Mouse (Mus musculus) thymus, adult 18-20 months (tissue): Measurements from ENCODE around the gene Natd1.

Experiments used
- DNase-seq, 2 experiments: peaks; one replicate each; pipeline ENCODE4 v3.0.0; 2022; ENCODE audit warnings: mixed read lengths in 2 of 2

Natd1 gene

GRCm38 (mm10) chr11:60931869-60932481 is 17.4 kb upstream of the Natd1 start, which contains the start of gene Map2k3:
TSS of gene Map2k3 (plus strand) at chr11:60932033.
- peak; percentile 93 to 94 for DNase-seq

- DNase-seq = peak in 1 of 2 experiments; percentile 22
Measured at GRCm38 (mm10) chr11:60931282-60931868, 16.8 kb upstream of the Natd1 start.

DNA sequence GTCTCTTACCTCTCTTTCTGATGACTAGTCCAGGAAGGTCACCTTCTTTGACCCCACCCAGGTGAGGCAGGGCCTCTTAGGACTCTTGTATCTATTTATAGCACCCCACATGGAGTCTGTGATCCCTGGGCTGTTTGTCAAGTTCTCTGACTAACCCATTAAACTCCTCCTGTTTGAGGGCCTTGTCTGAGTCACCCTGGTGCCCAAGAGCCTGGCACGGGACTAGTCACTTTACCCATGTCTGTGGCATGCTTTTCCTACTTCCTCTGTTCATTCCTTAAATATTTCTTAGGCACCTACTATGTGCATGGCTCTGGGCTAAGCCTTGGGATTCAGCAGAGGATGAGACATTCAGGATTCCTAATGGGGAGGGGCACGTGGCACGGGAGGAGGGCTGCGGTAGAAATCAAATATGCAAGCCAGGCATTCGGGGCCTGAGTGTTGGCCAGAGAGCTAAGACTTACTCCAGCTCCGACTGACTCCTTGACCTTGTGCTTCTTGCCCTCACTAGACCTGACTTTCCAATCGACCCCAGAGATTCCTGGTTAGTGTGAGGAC is 16.3 kb upstream of the Natd1 start:
- no peak for DNase-seq

GRCm38 (mm10) chr11:60927264-60927663 is 12.7 kb upstream of the Natd1 start:
- peak; percentile 62 to 72 for DNase-seq

- no peak for DNase-seq
Measured at GRCm38 (mm10) chr11:60924981-60925380, 10.4 kb upstream of the Natd1 start.

GRCm38 (mm10) chr11:60924498-60924897 is 9.9 kb upstream of the Natd1 start:
- no peak for DNase-seq

- DNase-seq = no peak
Measured at GRCm38 (mm10) chr11:60922964-60923363, 8.4 kb upstream of the Natd1 start.

DNA sequence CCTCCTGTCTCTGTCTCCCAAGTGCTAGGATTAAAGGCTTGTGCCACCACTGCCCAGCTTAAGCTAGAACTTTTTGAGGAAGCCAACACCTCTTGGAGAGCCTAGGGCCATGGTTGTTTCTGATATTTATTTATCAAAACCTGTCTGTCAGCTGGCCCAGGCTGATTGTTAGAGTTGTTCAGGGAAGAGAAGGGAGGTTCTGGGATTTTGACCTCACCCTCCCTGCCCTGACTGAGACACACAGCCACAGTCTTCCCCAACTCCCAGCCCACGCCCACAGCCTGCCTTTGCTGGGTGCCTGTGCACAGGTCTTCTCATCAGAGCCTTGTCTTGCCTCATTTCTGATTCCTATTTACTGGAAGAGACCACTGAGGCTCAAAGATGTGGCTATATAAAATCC is 7.6 kb upstream of the Natd1 start:
- no peak for DNase-seq

DNA sequence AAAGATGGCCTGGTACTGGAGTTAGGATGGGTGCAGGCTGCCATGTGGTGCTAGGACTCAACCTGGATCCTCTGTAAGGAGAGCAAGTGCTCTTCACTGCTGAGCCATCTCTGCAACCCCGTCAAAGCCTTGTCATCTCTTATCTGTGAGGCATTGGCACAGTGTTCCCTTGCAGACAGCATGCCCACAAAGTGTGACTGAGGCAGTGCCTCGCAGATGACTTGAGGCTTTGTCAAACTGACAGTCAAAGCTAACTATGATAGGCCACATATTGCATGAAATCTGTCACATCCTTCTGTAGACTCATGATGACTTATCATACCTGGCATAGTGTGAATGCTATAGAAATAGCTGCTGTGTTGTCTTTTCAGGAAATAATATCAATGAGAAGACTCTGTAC is 5.5 kb upstream of the Natd1 start:
- DNase-seq = no peak

GRCm38 (mm10) chr11:60915201-60915600 is 651 bp upstream of the Natd1 start:
- DNase-seq = no peak

GRCm38 (mm10) chr11:60913301-60914196 is 1.0 kb downstream of the Natd1 start:
- peak; percentile 80 to 84 for DNase-seq

DNA sequence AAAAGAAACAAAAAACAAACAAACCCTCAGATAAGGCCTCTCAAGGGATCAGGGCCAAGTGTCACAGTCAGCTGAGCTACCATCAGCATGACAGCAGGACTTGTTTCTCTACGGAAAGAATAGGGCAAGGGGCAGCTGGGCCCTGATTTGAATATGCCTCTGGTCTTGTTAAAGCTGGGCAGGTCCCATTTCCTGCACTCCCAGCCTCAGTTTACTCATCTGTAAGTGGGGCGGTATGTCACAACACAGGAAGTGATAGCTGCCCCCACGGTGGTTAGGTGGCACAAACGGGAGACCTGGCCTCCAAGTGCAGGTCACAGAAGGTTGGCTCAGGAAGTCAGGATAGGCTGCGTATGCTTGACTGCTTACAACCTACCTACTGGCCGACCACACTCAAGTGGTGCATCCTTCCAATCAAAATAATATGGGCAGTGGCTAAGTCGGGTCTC is 2.0 kb downstream of the Natd1 start:
- no peak for DNase-seq

- no peak for DNase-seq
Measured at GRCm38 (mm10) chr11:60909626-60910025, 4.9 kb downstream of the Natd1 start.

DNA sequence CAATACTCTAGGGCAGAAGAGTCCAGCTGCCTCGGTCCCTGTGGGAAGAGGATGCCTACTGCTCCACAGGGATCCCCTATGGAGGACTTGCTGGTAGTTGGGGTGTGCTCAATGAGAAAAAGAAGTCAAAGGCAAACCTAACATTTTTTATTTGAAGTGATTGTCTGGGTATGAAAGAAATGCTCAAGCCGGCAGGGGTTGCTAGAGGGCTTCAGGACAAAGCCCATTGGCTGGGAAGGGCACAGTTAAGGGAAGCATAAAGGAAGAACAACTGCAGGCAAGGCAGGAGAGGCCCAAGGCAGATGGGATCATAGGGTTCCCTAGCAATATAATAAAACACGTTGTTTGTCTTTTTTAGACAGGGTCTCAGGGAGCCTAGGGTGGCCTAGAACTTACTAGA is 6.5 kb downstream of the Natd1 start:
- no peak for DNase-seq

- no peak for DNase-seq
Measured at GRCm38 (mm10) chr11:60906449-60906848, 8.1 kb downstream of the Natd1 start.

DNA sequence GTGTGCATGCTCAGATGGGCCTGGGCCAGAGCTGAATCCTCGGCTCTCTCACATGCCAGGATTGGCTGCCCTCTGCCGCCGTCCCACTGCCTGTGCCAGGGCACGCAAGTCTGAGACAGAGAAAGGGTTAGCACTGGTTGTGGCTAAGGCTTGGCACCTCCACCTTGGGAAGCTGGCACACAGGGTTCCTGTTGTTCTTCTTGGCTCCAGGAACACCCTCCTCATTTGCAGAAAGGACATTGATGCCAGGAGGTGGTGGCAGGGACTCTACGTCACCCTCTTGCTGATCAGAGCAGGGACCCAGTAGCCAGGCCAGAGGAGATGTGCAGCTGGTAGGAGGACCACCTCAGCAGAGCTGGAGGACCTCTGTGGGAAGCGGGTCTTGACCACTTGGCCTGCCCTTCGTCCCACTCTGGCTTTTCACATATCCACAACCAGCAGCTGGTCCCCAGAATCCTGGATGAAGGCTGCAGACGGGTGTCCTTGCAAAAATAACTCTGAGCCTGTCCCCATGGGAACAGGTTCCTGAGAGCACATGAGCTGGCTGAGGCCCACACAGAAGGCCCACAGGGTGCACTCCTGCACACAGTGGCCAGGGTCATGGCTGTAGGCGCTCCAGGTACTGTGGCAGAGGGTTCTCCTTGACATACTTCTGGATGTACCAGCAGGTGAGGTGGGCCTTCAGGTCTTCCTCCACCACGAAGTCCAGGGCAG is 9.0 kb downstream of the Natd1 start:
- no peak for DNase-seq

DNA sequence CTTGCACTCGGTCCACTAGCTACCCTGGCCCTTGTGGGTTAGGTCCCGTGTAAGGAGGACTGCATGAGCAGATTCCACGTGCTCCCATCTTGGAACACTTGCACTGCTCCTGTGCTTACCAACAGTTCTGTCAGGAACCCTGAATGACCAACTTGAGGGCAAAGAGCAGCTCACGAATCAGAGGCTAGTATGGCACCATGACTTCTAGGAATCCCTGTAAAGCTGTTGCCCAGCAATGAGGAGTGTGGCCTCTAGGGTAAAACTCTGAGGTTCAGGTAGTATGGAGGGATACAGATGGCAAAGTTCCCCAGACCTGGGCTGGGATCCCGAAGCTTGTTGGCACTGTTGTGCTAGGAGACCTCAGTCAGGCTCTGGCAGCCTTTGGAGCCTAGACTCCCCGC is 10.9 kb downstream of the Natd1 start:
- no peak for DNase-seq

GRCm38 (mm10) chr11:60902486-60902885 is 12.1 kb downstream of the Natd1 start:
- DNase-seq = no peak

- DNase-seq = no peak
Measured at GRCm38 (mm10) chr11:60902001-60902400, 12.5 kb downstream of the Natd1 start.

GRCm38 (mm10) chr11:60895915-60896314 is 18.6 kb downstream of the Natd1 start:
- no peak for DNase-seq

GRCm38 (mm10) chr11:60890744-60891143 is 23.8 kb downstream of the Natd1 start:
- no peak for DNase-seq

GRCm38 (mm10) chr11:60890286-60890685 is 24.3 kb downstream of the Natd1 start:
- no peak for DNase-seq

DNA sequence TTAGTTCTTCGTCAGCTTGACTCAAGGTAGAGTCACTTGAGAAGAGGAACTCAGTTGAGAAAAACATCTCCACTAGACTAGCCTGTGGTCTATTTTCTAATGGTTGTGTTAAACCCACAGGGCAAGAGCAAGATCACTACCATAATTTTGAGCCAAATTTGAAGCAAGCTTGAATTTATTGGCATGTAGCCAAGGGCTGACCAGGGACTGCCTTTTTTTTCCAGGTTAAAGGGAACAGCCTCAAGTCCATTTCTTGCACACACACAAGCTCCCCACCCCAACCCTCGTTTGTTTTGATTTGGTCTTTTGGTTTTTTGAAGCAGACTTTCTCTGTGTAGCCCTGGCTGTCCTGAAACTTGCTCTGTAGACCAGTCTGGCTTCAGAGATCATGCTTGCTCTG is 24.7 kb downstream of the Natd1 start:
- DNase-seq = no peak
